Mouse (Mus musculus): ENCODE data around the gene Tob2. TPM values are rescaled to one million over a fixed set of nuclear protein-coding genes. Genes with fewer than 3 reads are reported as not detected.

Tob2 gene
- 11.1 and 12.2 TPM in 2 replicates for polyA plus RNA-seq (2015; fragmentation: Nextera tagmentation; extraction: Ambion mirVana)

- WGBS (ENCODE audit: insufficient replicate concordance): under 1% methylated on average over 44 of the region's 44 CpGs
Measured at GRCm38 (mm10) chr15:81858517-81859329, at the start of gene Tob2. TSS of gene Tob2 (minus strand) at chr15:81858796.

GRCm38 (mm10) chr15:81907953-81908352, 49.4 kb upstream of the Tob2 start:
- ATAC-seq (ENCODE audit: insufficient read depth): no peak
- H3K9me3 ChIP-seq (replicated peaks): no peaks in the 10 kb centered on the region
- 84% methylated on average over 8 of the region's 8 CpGs for WGBS (ENCODE audit: insufficient replicate concordance)

More at GRCm38 (mm10) chr15:81858517-81859329, at the start of gene Tob2:
- Histone ChIP-seq H3K4me2 (peak within 1 kb of the TSS; percentile 96), H3K4me3 (replicated peaks) (peak within 1 kb of the TSS; percentile 87), H3K9ac (peak within 1 kb of the TSS; percentile 95), H3K27me3 (no peaks in the 10 kb centered on the region), H3K4me1 (replicated peaks) (peaks cover 64% of the 10 kb centered on the region), H3K27ac (replicated peaks) (peak within 1 kb of the TSS; percentile 91), H3K36me3 (replicated peaks) (peaks cover 15% of the 10 kb centered on the region), H3K9me3 (replicated peaks) (no peaks in the 10 kb centered on the region)
- peak; percentile 8 for ATAC-seq (ENCODE audit: insufficient read depth)

GRCm38 (mm10) chr15:81904939-81905338, 46.3 kb upstream of the Tob2 start:
- Histone ChIP-seq H3K9me3 (replicated peaks) (no peaks in the 10 kb centered on the region), H3K4me2 (no peak overlapping the region), H3K27ac (replicated peaks) (no peak overlapping the region), H3K9ac (no peak overlapping the region), H3K36me3 (replicated peaks) (peaks cover 97% of the 10 kb centered on the region), H3K4me3 (replicated peaks) (no peak overlapping the region), H3K27me3 (no peaks in the 10 kb centered on the region), H3K4me1 (replicated peaks) (no peaks in the 10 kb centered on the region)
- WGBS (ENCODE audit: insufficient replicate concordance): 25% methylated on average over 2 of the region's 2 CpGs
- no peak for ATAC-seq (ENCODE audit: insufficient read depth)

More at GRCm38 (mm10) chr15:81907953-81908352, 49.4 kb upstream of the Tob2 start:
- Histone ChIP-seq H3K4me2 (no peak overlapping the region), H3K36me3 (replicated peaks) (peaks cover 99% of the 10 kb centered on the region), H3K4me3 (replicated peaks) (no peak overlapping the region), H3K4me1 (replicated peaks) (0 out of 2 replicates have a peak, but pooled peaks cover 3% of the 10 kb centered on the region), H3K27ac (replicated peaks) (no peak overlapping the region), H3K9ac (no peak overlapping the region), H3K27me3 (no peaks in the 10 kb centered on the region)

GRCm38 (mm10) chr15:81898751-81899150, 40.2 kb upstream of the Tob2 start:
- no peak for ATAC-seq (ENCODE audit: insufficient read depth)
- Histone ChIP-seq H3K4me3 (replicated peaks) (no peak overlapping the region), H3K4me1 (replicated peaks) (0 out of 2 replicates have a peak, but pooled peaks cover 6% of the 10 kb centered on the region), H3K4me2 (no peak overlapping the region), H3K36me3 (replicated peaks) (peaks cover 81% of the 10 kb centered on the region), H3K27me3 (no peaks in the 10 kb centered on the region), H3K9ac (no peak overlapping the region), H3K9me3 (replicated peaks) (no peaks in the 10 kb centered on the region), H3K27ac (replicated peaks) (peak overlapping the region; percentile 45)
- 85% methylated on average over 2 of the region's 2 CpGs for WGBS (ENCODE audit: insufficient replicate concordance)

GRCm38 (mm10) chr15:81897607-81898285, 39.1 kb upstream of the Tob2 start:
- H3K27ac ChIP-seq (replicated peaks): peak overlapping the region; percentile 59
- no peak overlapping the region for H3K4me3 ChIP-seq (replicated peaks)
- no peak overlapping the region for H3K9ac ChIP-seq
- H3K9me3 ChIP-seq (replicated peaks): no peaks in the 10 kb centered on the region
- ATAC-seq (ENCODE audit: insufficient read depth): 0 out of 2 replicates have a peak, but pooled peaks have one; percentile 21
- H3K4me2 ChIP-seq: no peak overlapping the region
- H3K27me3 ChIP-seq: no peaks in the 10 kb centered on the region
- H3K36me3 ChIP-seq (replicated peaks): peaks cover 79% of the 10 kb centered on the region
- peaks cover 10% of the 10 kb centered on the region for H3K4me1 ChIP-seq (replicated peaks)
- 82% methylated on average over 5 of the region's 5 CpGs for WGBS (ENCODE audit: insufficient replicate concordance)

- Histone ChIP-seq H3K9ac (no peak overlapping the region), H3K4me1 (replicated peaks) (peaks cover 24% of the 10 kb centered on the region), H3K27ac (replicated peaks) (no peak overlapping the region), H3K9me3 (replicated peaks) (no peaks in the 10 kb centered on the region), H3K4me3 (replicated peaks) (no peak overlapping the region), H3K36me3 (replicated peaks) (peaks cover 79% of the 10 kb centered on the region), H3K27me3 (no peaks in the 10 kb centered on the region), H3K4me2 (no peak overlapping the region)
- 71% methylated on average over 2 of the region's 2 CpGs for WGBS (ENCODE audit: insufficient replicate concordance)
- no peak for ATAC-seq (ENCODE audit: insufficient read depth)
Measured at GRCm38 (mm10) chr15:81896407-81896806, 37.8 kb upstream of the Tob2 start.

- Histone ChIP-seq H3K27me3 (no peaks in the 10 kb centered on the region), H3K9ac (no peak overlapping the region), H3K27ac (replicated peaks) (no peak overlapping the region), H3K4me2 (no peak overlapping the region), H3K9me3 (replicated peaks) (no peaks in the 10 kb centered on the region), H3K4me1 (replicated peaks) (peaks cover 40% of the 10 kb centered on the region), H3K36me3 (replicated peaks) (peaks cover 79% of the 10 kb centered on the region), H3K4me3 (replicated peaks) (no peak overlapping the region)
- WGBS (ENCODE audit: insufficient replicate concordance): 70% methylated on average over 1 of the region's 1 CpGs
- no peak for ATAC-seq (ENCODE audit: insufficient read depth)
Measured at GRCm38 (mm10) chr15:81894002-81894401, 35.4 kb upstream of the Tob2 start.

- peak overlapping the region; percentile 29 for H3K4me2 ChIP-seq
- peaks cover 34% of the 10 kb centered on the region for H3K4me1 ChIP-seq (replicated peaks)
- H3K36me3 ChIP-seq (replicated peaks): peaks cover 72% of the 10 kb centered on the region
- 64% methylated on average over 8 of the region's 8 CpGs for WGBS (ENCODE audit: insufficient replicate concordance)
- H3K4me3 ChIP-seq (replicated peaks): no peak overlapping the region
- no peaks in the 10 kb centered on the region for H3K9me3 ChIP-seq (replicated peaks)
- H3K9ac ChIP-seq: no peak overlapping the region
- peak overlapping the region; percentile 87 for H3K27ac ChIP-seq (replicated peaks)
- ATAC-seq (ENCODE audit: insufficient read depth): peak; percentile 90
- H3K27me3 ChIP-seq: no peaks in the 10 kb centered on the region
Measured at GRCm38 (mm10) chr15:81891822-81892580, 33.4 kb upstream of the Tob2 start.

GRCm38 (mm10) chr15:81891140-81891802, 32.7 kb upstream of the Tob2 start:
- Histone ChIP-seq H3K9ac (0 out of 2 replicates have a peak overlapping the region, but pooled peaks have one; percentile 15), H3K27ac (replicated peaks) (peak overlapping the region; percentile 87), H3K27me3 (no peaks in the 10 kb centered on the region), H3K4me3 (replicated peaks) (no peak overlapping the region), H3K4me1 (replicated peaks) (peaks cover 34% of the 10 kb centered on the region), H3K36me3 (replicated peaks) (peaks cover 71% of the 10 kb centered on the region), H3K4me2 (peak overlapping the region; percentile 29), H3K9me3 (replicated peaks) (no peaks in the 10 kb centered on the region)
- whole genome bisulfite sequencing (ENCODE audit: insufficient replicate concordance): 52% methylated on average over 7 of the region's 7 CpGs
- ATAC-seq (ENCODE audit: insufficient read depth): 0 out of 2 replicates have a peak, but pooled peaks have one; percentile 22

- WGBS (ENCODE audit: insufficient replicate concordance): 83% methylated on average over 7 of the region's 7 CpGs
- H3K9ac ChIP-seq: no peak overlapping the region
- H3K9me3 ChIP-seq (replicated peaks): no peaks in the 10 kb centered on the region
- H3K4me3 ChIP-seq (replicated peaks): no peak overlapping the region
- peaks cover 55% of the 10 kb centered on the region for H3K36me3 ChIP-seq (replicated peaks)
- peaks cover 34% of the 10 kb centered on the region for H3K4me1 ChIP-seq (replicated peaks)
- no peak for ATAC-seq (ENCODE audit: insufficient read depth)
- no peak overlapping the region for H3K4me2 ChIP-seq
- H3K27ac ChIP-seq (replicated peaks): no peak overlapping the region; the same call in 1 of the 2 replicates
- no peaks in the 10 kb centered on the region for H3K27me3 ChIP-seq
Measured at GRCm38 (mm10) chr15:81889175-81889574, 30.6 kb upstream of the Tob2 start.

All from liver, embryonic 15.5 days (tissue).